Mouse (Mus musculus): ENCODE measurements around the gene Mall.

DNA sequence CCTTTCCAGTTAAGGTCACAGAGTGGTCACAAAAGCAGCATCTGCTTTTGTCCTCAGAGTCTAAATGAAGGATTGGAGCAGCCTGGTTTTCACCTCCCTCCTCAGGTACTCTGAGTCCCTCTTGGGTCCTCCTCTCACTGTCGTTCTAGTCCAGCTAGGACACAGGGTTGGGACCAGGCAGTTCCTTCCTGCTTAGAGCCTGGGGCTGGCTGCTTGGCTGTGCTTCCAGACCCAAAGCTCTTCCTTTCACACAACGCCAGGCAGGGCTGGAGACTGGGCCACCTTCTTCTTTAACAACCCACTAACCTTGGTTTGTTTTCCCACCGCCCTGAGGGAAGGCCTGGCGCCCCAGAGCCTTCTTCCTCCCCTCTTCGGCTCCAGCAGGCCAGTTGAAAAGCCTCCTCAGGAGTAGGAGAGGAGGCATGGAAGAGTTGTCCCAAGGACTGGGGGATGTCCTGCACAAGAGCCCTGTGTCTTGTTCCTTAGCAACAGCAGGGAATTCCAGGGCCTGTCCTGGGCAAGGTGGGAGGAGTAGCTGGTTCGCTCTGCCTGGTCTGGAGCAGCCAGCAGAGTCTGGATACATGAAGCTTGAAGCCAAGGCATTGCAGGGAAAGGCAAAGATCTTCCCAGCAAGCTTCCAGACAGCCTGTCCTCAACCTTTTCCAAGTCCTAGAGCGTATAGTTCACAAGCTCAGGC, 717 bp upstream of the Mall start:
- TF ChIP-seq MAZ (IDR thresholded peaks at IDR 0.05; ENCODE audit: low read depth, low read length) (no peak), ZKSCAN1 (IDR thresholded peaks at IDR 0.05; ENCODE audit: borderline replicate concordance, low read depth, low read length) (no peak), EP300 (IDR thresholded peaks at IDR 0.05; ENCODE audit: low read length) (no peak), UBTF (IDR thresholded peaks at IDR 0.05; ENCODE audit: low read depth, low read length) (no peak), CTCF (conservative IDR thresholded peaks at IDR 0.05 in 1 of 2, IDR thresholded peaks at IDR 0.05 in 1 of 2; ENCODE audit: low read depth in 2 of 2, low read length in 2 of 2) (no peak), TCF12 (IDR thresholded peaks at IDR 0.05; ENCODE audit: low read depth, low read length) (no peak), ZNF384 (IDR thresholded peaks at IDR 0.05; ENCODE audit: low read depth, low read length) (no peak), E2F4 (IDR thresholded peaks at IDR 0.05; ENCODE audit: insufficient replicate concordance, low read depth, low read length) (no peak), ZC3H11A (IDR thresholded peaks at IDR 0.05; ENCODE audit: low read depth, low read length) (no peak), POLR2A (IDR thresholded peaks at IDR 0.05; ENCODE audit: low read depth, low read length) (no peak)
